Mouse (Mus musculus) adrenal gland (tissue): ENCODE measurements around the gene Slco3a1.
"Not testable (repeated sequence)": the region's sequence is repeated elsewhere in the genome, so short reads cannot be mapped to it uniquely, and the experiment has no call there.

ENCODE experiments used
- intact Hi-C: fragments of 180-260 bp; cut with DNase I; formaldehyde crosslinking; loops from one replicate; pipeline ENCODE4 v1.15.1; 2025

Gene Slco3a1

DNA sequence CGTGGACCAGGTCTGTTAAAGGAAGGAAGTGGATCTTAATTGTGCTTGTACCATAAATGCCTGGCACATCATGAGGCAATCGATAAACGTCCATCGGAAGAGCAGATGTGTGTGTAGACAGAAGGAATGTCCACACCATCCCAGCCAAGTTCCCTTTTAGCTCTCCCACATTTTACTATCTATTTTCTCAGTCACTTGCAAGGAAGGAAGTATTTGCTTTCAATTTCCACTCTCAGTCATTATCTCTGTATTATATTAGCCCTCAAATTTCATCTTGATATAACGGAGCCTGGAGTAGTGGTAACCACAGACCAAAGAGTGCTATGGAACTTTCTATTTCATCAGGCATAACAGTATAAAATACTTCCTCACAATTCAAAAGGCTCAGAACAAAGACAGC lies 112.2 kb downstream of the Slco3a1 start:
- intact Hi-C loops = no loop called here

DNA sequence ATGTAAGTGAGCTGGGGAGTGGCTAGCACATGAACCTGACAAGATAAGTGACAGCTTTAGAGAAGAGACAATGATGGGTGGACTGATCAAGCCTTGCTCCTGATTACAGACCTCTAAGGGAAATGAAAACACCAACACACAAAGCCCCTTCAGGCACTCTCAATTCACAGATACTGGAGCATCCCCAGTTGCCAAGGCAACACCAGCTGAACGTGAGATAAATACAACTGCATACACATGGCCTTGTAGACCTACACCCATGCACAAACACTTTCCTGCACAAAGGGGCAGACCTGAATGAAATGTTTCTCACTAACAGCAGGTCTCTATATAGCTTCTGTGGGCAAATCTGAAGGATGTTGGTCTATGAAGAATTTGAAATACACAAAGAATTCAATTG lies 117.0 kb downstream of the Slco3a1 start:
- intact Hi-C loops = no loop called here

DNA sequence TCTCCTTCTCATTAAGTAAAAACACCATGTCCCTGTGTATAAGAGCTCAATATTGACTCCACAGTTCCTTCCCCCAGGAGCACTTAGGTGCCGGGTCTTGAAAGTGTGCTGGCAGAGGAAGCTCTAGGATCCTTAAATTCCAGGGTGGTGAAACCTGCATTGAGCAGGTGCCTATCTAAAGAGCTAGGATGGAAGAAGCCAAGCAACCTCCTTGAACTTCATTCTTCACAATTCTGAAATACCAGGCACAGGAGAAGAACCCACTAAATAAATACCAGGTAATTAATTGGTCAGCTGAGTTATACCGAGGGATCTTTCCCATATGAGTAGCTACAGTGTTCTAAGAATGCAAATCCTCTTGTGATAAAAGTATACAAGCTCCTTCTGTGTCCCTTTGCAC lies 117.9 kb downstream of the Slco3a1 start:
- intact Hi-C loops = no loop called here

DNA sequence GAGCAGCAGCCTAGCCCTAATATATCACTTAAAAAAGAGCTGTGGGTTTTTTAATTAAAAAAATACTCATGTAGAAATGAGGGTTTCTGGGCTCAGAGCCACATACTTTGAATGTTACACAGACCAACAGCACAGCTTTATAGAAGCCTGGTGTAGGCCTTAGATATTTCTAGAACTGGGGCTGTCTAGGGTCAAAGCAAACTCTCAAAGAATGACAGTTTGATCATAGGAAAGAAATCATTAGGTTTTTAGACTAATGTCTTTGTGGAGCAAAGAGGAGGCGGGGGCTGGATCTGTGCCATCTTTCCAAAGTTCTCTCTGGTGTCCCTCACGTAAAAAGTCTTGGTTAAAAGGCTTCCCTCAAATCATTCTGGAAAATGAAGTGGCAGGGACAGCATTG lies 121.6 kb downstream of the Slco3a1 start:
- intact Hi-C loops = no loop called here

DNA sequence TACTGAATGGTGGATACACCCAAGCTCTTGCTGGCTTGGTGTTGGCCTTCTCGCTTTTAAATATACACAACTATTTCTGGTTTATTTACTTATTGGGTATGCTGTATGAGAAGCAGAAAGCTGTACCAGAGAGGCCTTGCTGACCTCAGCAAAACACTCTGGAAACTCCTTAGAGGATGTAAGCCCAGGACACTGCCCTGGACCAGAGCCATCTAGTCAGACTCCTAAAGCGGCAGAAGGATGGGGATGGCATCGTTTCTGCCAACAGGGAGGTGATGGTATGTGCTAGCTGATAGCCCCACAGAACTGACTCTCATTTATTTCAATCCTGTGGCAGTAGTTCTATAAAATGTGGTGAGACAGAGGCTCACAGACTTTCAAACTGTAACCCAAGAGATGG lies 125.3 kb downstream of the Slco3a1 start:
- intact Hi-C loops = loop anchor here (10.0 kb wide), 1 partner anchor 126 kb away; the partner anchor contains the start of gene Slco3a1

DNA sequence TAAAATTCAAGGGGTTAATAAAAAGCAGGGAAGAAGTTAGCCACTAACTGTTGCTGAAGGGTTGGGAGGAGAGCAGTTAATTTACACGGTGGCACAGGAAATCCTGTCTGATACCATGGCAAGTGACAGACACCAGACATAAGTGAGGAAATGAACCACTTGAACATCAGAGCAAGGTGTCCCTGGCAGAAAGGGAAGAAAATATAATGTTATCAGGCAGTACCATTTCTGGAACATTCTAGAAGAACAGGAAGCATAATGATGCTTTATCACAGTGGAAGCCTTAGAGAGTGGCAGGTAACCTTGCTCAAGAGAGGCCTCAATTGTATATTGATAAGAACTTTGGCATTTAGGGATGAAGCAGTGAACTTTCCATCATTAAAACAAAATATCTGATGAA lies 127.4 kb downstream of the Slco3a1 start:
- intact Hi-C loops = loop anchor here (10.0 kb wide), 1 partner anchor 128 kb away; the partner anchor contains the start of gene Slco3a1

DNA sequence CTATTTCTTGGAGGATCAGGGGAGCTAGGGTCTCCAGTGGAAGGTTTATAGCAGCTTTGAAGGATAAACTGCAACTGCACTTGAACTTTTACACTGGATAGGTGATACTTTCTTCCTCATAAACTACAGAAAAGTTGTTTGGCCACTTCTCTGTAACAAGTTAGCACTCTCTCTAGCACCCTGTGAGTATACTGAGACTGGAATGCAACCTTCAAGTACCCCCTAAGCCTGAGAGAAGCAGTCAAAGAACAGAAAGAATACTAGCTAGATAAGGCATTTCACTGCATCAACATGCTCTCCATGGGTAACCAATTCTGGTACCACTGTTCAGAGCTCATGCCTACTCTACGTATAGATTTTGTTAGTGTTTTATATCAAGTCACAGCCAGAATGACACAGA lies 128.6 kb downstream of the Slco3a1 start:
- intact Hi-C loops = loop anchor here (10.0 kb wide), 1 partner anchor 129 kb away; the partner anchor contains the start of gene Slco3a1

DNA sequence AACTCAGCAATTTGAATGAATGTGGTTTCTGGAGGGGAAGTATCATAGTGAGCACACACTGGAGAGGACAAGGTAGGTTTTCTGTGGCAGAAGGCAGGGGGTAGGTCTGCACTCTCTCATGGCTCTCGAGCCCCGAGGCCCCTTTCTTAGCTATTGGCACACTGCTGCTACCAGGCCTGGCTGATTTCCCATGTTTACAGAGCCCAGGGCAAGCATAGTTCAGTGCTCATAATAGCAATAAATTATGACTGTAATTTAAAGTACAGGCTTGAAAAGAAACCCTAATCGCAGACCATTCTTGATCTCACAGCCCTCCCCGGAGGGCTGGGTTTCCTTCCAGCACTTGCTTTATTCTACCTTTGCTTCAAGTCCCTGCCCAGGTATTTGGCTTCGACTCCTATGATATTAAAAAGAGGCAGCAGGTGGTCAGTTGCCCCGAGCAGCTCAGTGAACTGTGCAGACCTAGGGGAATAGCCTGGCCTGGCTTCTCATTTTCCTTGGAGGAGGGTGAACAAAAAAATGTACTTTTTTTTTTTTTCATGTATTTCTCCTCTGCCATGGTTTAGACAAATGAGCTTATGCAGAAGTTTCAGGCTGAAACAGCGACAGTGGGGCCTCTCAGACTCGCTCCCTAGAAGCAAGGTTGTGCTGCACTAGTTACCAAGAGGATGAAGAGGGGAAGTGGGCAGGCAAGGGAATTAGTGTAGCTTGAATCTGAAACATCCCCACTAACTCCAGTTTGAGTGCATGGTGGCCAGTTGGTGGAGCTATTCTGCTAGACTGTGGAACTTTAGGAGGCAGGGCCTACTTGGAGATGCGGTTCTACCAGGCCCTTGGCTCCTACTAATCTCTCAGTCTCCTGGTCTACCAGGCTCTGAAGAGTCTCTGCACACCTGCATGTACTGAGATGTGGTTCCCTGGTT lies 130.4 kb downstream of the Slco3a1 start:
- intact Hi-C loops = loop anchor here (5.0 to 10.0 kb wide), 2 partner anchors 131 to 688 kb away; partner anchors contain the start of gene Slco3a1

DNA sequence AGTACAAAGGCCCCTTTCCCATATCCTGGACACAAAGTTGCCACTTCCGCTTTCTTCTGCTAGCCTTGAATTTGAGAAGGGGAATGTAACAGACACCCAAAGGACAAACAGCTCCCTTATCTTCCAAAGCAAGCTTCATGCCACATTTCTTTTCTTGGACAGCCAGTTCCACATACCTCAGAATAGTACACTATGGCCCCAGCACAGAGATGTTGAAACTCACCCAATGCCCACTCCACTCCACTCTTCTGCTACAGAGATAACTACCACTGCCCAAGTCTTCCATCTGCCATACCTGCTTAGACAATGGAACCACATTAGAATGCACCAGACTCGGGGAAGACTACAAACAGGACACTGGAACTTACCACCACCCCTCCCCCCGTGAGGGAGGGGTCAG lies 131.3 kb downstream of the Slco3a1 start:
- intact Hi-C loops = loop anchor here (5.0 to 10.0 kb wide), 2 partner anchors 131 to 689 kb away; partner anchors contain the start of gene Slco3a1

DNA sequence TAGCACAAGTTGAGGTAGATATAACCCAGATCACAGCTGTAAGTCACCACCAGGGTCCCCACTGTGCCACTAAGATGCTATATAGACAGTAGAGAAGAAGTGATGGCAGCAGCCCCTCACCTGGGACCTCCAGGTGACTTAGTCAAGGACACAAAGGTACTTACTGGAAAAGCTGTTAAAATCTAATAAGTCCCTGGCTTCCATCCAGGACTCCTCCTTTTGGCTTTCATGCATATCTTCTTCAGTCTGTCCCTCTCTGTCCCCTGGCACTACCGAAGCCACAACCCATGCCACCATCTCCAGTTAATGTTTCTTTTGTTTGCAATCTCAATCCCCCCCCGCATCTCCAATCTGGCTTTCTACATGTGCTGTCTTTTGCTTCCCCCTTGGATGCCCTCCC lies 131.8 kb downstream of the Slco3a1 start:
- intact Hi-C loops = loop anchor here (5.0 to 10.0 kb wide), 2 partner anchors 132 to 690 kb away; partner anchors contain the start of gene Slco3a1

DNA sequence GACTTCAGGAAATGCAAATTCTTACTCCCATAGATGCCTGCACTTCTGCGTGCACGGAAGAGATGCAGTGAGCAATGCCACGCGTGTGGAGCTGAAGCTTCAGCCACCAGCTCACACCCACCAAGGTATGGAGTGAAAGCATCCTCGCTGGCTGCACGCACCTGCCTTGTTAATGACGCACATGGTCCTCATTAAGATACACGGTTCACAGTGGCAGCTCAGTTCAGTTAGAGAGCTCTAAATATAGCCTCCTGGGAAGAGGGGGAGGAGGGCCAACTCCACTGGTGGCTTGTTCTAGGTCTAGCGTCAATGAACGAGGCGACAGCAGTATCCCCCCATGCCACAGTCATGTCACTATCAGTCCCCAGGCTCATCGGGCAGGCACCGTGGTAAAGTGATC lies 132.6 kb downstream of the Slco3a1 start:
- intact Hi-C loops = loop anchor here (5.0 to 10.0 kb wide), 2 partner anchors 133 to 690 kb away; partner anchors contain the start of gene Slco3a1

DNA sequence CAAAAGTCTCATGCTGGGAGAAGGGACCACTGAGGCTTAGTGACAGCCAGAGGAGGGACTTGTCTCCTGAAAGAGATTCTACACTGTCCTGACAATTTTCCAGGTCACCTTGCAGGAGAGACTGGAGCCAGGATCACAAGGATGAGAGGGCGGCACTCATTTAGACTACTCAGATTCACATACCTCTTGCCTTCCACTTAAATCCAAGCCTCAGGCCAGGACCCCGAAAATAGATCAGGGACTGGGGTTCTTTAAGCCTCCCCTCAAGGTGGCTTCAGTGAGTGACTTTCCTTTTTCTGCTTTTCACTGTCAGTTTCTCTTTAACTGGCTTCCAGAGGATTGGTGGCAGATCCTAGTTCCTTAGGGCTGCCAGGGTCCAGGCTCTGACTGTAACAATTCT lies 133.0 kb downstream of the Slco3a1 start:
- intact Hi-C loops = loop anchor here (5.0 to 10.0 kb wide), 2 partner anchors 133 to 691 kb away; partner anchors contain the start of gene Slco3a1

DNA sequence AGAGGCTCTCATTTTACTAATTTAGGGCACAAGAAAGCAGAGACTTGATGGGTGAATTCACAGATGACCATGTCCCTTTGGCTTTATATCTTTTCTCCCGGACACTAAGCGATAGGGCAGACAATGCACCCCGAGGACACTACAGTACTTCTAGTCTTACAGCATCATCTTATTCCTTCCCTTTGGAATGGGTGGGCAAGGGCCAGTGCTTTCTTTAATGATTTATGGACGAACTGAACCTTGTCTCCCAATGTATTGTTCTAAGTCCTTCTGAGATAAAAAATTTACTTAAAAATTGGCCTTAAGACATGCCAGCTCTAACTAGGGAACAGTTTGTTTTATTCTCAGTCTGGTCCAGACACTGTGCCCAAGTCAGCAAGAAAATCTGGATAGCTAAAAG lies 134.9 kb downstream of the Slco3a1 start:
- intact Hi-C loops = loop anchor here (5.0 to 10.0 kb wide), 2 partner anchors 135 to 693 kb away; partner anchors contain the start of gene Slco3a1

DNA sequence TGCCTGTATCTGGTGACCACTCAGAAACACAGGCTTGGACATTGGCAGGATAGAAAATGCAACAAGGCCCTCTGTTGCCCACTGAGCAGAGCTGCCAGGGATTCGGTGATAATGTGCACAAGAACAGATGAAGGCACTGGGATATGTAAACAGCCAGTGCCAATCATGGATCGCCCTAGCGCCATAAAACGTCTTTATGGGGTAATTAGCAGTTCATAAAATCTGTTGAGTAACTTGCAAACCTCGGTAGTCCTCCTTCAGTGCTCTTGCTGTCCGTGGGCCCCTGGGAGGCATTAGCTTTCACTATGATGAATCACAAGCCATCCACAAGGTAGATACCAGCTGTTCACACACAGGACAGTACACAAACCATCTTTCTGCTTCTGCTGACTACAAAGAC lies 137.6 kb downstream of the Slco3a1 start:
- intact Hi-C loops = no loop called here

DNA sequence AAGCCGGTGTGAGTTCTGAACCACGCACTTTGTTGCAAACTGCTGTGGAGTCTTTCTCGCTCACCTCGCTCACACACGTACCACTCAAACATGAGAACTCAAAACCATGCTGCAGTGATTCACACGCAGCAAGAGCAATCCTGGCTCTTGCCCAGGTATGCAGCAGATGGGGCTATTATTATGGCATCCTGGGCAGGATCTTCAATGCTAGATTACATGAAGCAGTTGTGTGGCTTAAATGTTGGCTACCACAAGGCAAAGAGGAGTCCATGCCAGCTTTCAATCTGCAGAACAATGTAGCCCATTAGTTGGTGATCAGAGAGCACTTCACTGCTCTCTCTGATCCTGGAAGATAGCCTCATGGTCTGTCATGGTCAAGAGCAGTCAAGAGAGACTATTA lies 139.3 kb downstream of the Slco3a1 start:
- intact Hi-C loops = no loop called here

DNA sequence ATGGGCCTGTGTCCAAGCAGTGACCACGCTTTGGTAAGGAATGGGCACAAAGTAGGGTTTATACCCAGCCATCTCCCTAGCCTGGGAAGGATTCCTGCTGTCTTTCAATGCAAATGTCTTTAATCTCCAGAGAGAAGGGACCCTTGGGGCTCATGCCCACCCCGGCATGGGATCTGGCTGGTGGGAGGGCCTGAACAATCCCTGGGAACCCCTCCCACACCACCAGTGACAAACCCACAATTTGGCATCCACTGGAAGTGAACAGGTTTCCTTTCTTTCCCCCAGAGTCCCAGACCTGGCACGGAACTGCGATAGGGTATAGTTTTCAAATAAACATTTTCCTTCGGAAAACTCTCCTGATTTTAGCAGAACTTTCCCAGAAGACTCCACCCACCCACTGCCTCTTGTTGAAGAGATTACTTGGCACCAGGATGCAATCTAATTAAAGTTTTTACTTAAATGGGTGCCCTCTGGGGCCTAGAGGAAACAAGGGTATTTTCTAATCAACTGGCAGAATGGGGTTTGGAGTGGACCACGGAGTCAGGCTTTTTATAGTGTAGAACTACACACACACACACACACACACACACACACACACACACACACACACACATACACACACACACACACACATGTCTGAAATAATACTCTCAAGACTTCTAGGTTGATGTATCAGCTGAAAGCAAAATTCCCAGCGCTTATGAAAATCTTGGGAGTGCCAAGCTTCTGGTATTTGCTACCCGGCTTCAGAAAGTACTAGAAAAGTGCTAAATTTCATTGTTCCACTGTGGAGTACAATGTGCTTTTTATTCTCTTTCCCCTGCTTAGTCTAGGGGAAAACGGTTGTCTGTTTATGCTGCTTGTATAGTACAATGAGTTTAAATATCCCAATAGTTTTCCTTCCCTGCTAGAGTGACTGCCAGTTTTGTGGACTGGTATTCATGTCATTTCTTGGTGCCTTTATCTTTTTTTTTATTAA lies 140.6 kb downstream of the Slco3a1 start:
- intact Hi-C loops = no loop called here

DNA sequence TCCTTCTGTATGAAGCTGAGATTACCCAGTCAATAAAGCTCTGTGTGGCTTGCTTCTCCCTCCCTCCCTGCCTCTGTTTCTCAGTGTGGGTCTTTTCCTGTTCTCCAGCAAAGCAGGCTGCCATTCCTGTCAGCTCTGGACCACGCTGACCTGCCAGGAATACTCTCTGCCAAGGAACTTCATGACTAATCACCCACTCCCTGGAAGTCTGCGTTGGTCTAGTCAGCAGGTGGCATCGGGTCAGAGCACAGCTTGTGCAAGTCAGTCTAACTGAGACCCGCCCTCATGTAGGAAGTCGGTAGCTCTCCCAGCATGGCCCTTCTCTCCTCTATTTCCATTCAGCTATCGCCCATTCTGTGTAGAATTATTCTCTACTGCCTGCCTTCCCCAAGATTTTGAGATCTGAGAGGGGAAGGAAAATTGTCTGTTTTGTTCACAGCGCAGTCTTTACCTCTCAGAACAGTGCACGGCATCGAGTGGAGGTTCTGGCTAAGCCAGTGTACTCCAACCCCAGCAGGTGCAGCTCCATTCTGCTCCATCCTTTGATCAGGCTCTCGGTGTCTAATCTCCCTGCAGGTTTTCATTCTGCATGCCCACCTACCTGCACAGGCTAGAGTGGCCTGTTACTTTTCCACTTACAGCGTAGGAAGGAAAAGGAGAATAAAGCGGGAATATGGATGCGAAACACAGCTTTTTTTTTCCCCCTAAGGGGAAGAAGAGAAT lies 145.8 kb downstream of the Slco3a1 start:
- intact Hi-C loops = no loop called here

DNA sequence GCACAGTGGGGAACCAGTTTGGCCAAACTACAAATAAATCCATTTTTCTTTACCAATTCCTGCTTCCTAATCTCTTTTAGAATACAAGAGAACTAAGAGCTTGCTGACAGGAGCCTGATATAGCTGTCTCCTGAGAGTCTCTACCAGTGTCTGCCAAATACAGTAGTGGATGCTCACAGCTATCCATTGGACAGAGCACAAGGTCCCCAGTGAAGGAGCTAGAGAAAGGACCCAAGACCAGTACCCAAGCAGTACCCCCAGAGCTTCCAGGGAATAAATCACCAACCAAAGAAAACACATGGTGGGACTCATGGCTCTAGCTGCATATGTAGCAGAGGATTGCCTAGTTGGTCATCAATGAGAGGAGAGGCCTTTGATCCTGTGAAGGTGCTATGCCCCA lies 146.7 kb downstream of the Slco3a1 start:
- intact Hi-C loops = not testable (repeated sequence)

DNA sequence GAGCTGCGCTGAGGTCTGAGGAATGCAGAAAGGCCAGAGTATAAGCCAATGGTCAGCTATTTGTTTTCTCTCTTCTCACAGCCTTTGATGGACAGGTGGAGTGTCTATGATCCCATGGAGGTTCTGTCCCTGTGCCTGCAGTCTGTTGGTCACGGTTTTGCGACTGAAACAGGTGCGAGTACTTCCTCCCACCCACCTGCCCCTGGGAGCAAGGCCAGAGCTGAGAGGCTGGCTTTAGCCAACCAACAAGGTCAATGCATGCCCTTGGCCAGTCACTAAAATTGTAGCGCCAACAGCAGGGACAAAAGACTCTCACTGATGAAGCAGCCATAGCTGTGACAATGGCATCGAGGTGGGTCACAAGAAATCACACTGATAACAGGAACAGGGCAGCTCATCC lies 154.9 kb downstream of the Slco3a1 start:
- intact Hi-C loops = no loop called here

DNA sequence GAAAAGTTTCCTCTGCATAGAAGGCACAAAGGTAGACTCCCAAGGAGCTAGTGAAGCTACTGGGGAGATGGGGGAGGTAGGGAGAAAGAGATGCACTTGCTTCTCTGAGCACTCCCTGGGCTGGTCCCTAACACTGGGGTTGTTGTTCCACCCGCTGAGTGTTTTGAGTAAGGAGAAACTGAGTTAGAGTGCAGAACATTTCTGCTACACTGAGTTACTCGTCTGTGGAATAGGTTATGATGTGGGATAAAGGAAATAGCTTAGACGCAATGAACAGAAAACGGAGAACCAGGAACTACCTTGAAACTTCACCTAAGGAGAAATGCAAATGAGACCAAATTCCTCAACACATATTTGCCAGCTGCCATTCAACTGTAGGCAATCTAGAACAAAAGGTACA lies 155.4 kb downstream of the Slco3a1 start:
- intact Hi-C loops = no loop called here

DNA sequence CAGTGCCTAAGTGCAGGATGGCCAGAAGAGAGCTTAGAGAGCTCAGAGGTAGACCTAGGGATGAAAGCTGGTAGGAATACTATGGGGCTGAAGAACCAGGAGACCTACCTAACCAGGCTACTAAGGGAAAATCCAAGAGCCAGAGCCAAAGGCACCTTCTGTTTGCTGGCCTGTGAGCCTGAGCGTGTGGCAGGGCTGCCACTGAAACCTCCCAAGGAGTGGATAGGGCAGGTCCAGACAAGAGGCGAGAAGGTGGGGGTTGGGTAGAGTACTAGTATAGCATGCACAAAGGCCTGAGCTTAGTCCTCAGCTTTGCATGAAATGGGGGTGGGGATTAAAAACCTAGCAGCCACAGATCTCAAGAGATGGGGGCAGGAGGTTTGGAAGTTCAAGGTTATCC lies 156.3 kb downstream of the Slco3a1 start:
- intact Hi-C loops = no loop called here
